Mouse (Mus musculus): ENCODE measurements at regions not wholly inside any gene's neighbourhood (a gene's known extent, or its start where the extent isn't known, plus 50 kb on each side); places are given as distances from the start of the nearest gene placed in this dataset.

DNA sequence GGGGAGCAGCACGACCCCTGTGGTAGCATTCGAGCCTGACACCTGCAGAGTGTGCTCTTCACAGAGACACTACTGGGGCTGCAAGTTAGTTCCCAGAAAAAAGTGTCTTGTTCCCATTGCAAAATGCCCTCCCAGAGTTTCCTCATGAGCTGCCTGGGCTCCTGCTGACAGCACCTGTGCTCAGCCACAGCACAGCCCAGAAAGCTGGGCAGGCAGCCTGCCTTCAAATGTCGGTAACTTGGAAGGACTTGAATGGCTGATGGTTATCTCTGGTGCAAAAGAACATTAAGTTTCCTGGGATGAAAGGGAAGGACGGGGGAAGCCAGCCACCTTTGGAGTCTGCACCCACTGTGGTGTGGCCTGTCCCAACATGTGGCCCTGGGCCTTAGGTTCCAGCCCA is 126.2 kb downstream of the Bmp7 start:
- H3K9ac ChIP-seq (ENCODE audit: low read depth, low read length) = no peak overlapping the region
- 55% methylated on average over 4 of the region's 4 CpGs for WGBS
- H3K4me1 ChIP-seq (ENCODE audit: control insufficient read depth, insufficient read depth, low read length) = peaks cover 15% of the 10 kb centered on the region
- no peak for ATAC-seq (ENCODE audit: low FRiP score, low TSS enrichment)
- no peaks in the 10 kb centered on the region for H3K27me3 ChIP-seq (ENCODE audit: control insufficient read depth, insufficient read depth, low read length)
- no peaks in the 10 kb centered on the region for H3K36me3 ChIP-seq (ENCODE audit: control insufficient read depth, insufficient read depth, low read length)
- no peaks in the 10 kb centered on the region for H3K9me3 ChIP-seq (ENCODE audit: control insufficient read depth, low read length)
- no peak overlapping the region for H3K27ac ChIP-seq (ENCODE audit: low read depth, low read length)
- H3K4me3 ChIP-seq (ENCODE audit: low read length) = no peak overlapping the region
- H3K4me2 ChIP-seq (replicated peaks; ENCODE audit: low read depth, low read length) = no peak overlapping the region

DNA sequence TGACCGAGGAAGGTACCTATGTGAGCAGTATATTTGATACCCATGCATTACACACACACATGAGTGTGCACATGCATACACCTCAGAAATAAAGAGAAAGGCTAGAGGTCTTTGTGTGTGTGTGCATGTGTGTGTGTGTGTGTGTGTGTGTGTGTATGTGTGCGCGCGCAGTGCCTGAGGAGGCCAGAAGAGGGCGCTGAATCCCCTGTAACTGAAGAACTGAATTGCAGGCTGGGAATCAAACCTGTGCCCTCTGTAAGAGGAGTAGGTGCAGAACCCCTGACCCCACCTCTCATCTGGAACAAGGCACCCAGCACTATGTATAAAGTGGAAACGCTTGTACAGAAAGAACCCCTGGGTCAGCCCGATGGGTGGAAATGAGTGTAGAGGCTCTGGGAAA is 125.0 kb downstream of the Bmp7 start:
- ATAC-seq (ENCODE audit: low FRiP score, low TSS enrichment) = no peak
- no peak overlapping the region for H3K9ac ChIP-seq (ENCODE audit: low read depth, low read length)
- H3K4me3 ChIP-seq (ENCODE audit: low read length) = no peak overlapping the region
- 94% methylated on average over 7 of the region's 7 CpGs for WGBS
- peaks cover 15% of the 10 kb centered on the region for H3K4me1 ChIP-seq (ENCODE audit: control insufficient read depth, insufficient read depth, low read length)
- no peak overlapping the region for H3K4me2 ChIP-seq (replicated peaks; ENCODE audit: low read depth, low read length)
- H3K9me3 ChIP-seq (ENCODE audit: control insufficient read depth, low read length) = no peaks in the 10 kb centered on the region
- H3K27me3 ChIP-seq (ENCODE audit: control insufficient read depth, insufficient read depth, low read length) = no peaks in the 10 kb centered on the region
- no peaks in the 10 kb centered on the region for H3K36me3 ChIP-seq (ENCODE audit: control insufficient read depth, insufficient read depth, low read length)
- H3K27ac ChIP-seq (ENCODE audit: low read depth, low read length) = no peak overlapping the region

DNA sequence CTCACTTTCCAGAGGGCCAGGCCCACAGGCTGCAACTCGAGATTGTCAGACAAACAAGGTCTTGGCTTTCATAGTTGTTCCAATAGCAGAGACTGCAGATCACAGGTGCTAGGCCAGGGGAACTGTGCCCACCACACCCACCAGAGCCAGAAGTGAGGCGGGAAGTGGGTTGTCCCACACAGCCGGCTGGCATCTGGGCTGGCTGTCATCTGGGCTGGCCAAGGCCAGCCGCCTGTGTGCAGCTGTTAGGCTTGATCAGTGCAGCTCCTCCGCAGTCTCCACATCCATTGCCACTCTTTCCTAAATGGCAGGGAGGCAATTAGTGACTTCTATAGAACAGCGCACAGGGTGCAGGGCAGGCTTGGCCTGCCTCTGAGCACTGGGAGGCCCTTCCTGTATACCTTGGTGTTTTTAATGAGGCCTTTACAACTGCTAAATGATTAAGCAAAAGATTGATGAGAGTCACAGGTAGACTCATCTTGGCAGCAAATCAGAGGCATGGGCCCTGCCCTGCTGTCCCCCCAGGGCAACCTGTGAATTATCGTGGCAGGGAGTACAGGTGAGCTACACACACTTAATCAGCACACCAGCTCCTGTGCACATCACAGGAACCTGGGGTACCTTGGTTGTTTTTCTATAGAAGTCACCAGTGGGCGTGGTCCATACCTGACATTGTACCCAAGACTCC is 122.9 kb downstream of the Bmp7 start:
- Histone ChIP-seq H3K4me2 (replicated peaks; ENCODE audit: low read depth, low read length) (no peak overlapping the region), H3K9me3 (ENCODE audit: control insufficient read depth, low read length) (no peaks in the 10 kb centered on the region), H3K36me3 (ENCODE audit: control insufficient read depth, insufficient read depth, low read length) (no peaks in the 10 kb centered on the region), H3K4me1 (ENCODE audit: control insufficient read depth, insufficient read depth, low read length) (peaks cover 5% of the 10 kb centered on the region; the same call in 1 of the 2 replicates), H3K9ac (ENCODE audit: low read depth, low read length) (no peak overlapping the region), H3K4me3 (ENCODE audit: low read length) (no peak overlapping the region), H3K27me3 (ENCODE audit: control insufficient read depth, insufficient read depth, low read length) (no peaks in the 10 kb centered on the region), H3K27ac (ENCODE audit: low read depth, low read length) (no peak overlapping the region)
- WGBS = 45% methylated on average over 8 of the region's 8 CpGs
- ATAC-seq (ENCODE audit: low FRiP score, low TSS enrichment) = no peak
